9 mouse cellular contexts compared by ENCODE assay signal in the genomic region with DNA sequence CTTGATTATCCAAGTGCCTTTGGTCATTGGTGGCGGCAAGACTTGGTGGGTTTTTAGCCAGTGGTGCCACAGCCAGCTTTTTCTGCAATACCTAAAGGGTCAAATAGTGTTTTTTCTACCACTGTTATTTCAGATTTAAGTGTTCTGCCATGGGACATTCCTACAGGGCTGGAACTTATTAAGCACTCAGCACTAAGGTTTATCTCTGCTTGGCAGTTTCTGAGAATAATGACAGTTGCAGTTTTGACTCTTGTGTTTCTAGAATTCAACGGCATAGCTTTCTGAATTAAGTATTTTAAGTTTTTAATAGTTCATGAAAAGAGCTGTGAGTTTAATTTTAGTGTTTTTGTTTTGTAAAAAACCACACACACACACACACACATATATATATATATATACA. TPM values are rescaled to one million over a fixed set of nuclear protein-coding genes. Genes with fewer than 3 reads are reported as not detected.
DNase-seq lines count a peak whose midpoint lies in the region; ATAC-seq and TF ChIP-seq lines count a peak whose summit lies in the region.
"Had no signal": no experiment of that assay in that cellular context is flagged by ENCODE, and none has a peak within 500 bp of the region (broad histone marks: within the 10 kb centered on the region; RNA-seq: fewer than 3 reads in every experiment).

No protein-coding gene starts in this region.

- peaks cover 6% of the 10 kb centered on the region for H3K4me1 ChIP-seq in heart, embryonic 11.5 days (ENCODE audit: control insufficient read depth, insufficient read depth, low read length)
- peaks cover 14% of the 10 kb centered on the region for H3K4me1 ChIP-seq in bone marrow macrophage, adult 2 months (ENCODE audit: control insufficient read depth, insufficient read depth, low read length)
- H3K4me1 ChIP-seq in hindbrain, embryonic 11.5 days (replicated peaks; ENCODE audit: control insufficient read depth, insufficient read depth, low read length): no peaks in the 10 kb centered on the region

- H3K4me3 ChIP-seq in heart, embryonic 11.5 days (ENCODE audit: low read depth, low read length): peak overlapping the region; percentile 84
- peak overlapping the region; percentile 56 for H3K4me3 ChIP-seq in bone marrow macrophage, adult 2 months (ENCODE audit: insufficient read depth, low read length)
- no peak overlapping the region for H3K4me3 ChIP-seq in hindbrain, embryonic 11.5 days (ENCODE audit: low read depth, low read length)
- peak overlapping the region; percentile 67 for H3K4me3 ChIP-seq in macrophage (ENCODE audit: inconsistent target)

- TF ChIP-seq POLR2A in bone marrow macrophage, adult 2 months (IDR thresholded peaks at IDR 0.05; ENCODE audit: borderline replicate concordance, low read depth, low read length): no peak

- ATAC-seq in heart, embryonic 11.5 days (replicated peaks; ENCODE audit: insufficient number of reproducible peaks, low FRiP score, low TSS enrichment): no peak
- ATAC-seq in hindbrain, embryonic 11.5 days (ENCODE audit: low FRiP score): no peak

- H3K36me3 ChIP-seq in heart, embryonic 11.5 days (ENCODE audit: control insufficient read depth, insufficient read depth, low read length): no peaks in the 10 kb centered on the region
- no peaks in the 10 kb centered on the region for H3K36me3 ChIP-seq in hindbrain, embryonic 11.5 days (ENCODE audit: control insufficient read depth, insufficient read depth, low read length)
- no peaks in the 10 kb centered on the region for H3K36me3 ChIP-seq in macrophage (ENCODE audit: inconsistent target)

- DNase-seq in heart, postnatal 4 days: no peak
- no peak for DNase-seq in hindbrain, embryonic 11.5 days (ENCODE audit: low spot score)
- no peak for DNase-seq in thymus, postnatal 10 days (ENCODE audit: low spot score in 2 of 2)
- DNase-seq in adrenal gland, postnatal 10 days: no peak
- no peak for DNase-seq in thymus, postnatal 0 days (ENCODE audit: low spot score)
- DNase-seq: cerebellum, adult 2 months had no signal

- WGBS in heart, embryonic 11.5 days (ENCODE audit: insufficient replicate concordance): 72% methylated on average over 2 of the region's 2 CpGs
- 85% methylated on average over 2 of the region's 2 CpGs for WGBS in hindbrain, embryonic 11.5 days
- WGBS in macrophage (ENCODE audit: missing documents): 91% methylated on average over 2 of the region's 2 CpGs

- no peak for TF ChIP-seq CTCF in bone marrow macrophage, adult 2 months (IDR thresholded peaks at IDR 0.05; ENCODE audit: low read depth, low read length)

- H3K9ac ChIP-seq in heart, embryonic 11.5 days (ENCODE audit: low read depth, low read length): no peak overlapping the region
- H3K9ac ChIP-seq in hindbrain, embryonic 11.5 days (ENCODE audit: low read depth, low read length): no peak overlapping the region

- H3K27me3 ChIP-seq in heart, embryonic 11.5 days (ENCODE audit: control insufficient read depth, insufficient read depth, low read length): no peaks in the 10 kb centered on the region
- no peaks in the 10 kb centered on the region for H3K27me3 ChIP-seq in hindbrain, embryonic 11.5 days (ENCODE audit: control insufficient read depth, insufficient read depth, low read length)

- H3K79me2 ChIP-seq in macrophage (ENCODE audit: inconsistent target): peaks cover 38% of the 10 kb centered on the region

- peak overlapping the region; percentile 67 for H3K4me2 ChIP-seq in heart, embryonic 11.5 days
- peak overlapping the region; percentile 41 for H3K4me2 ChIP-seq in hindbrain, embryonic 11.5 days (replicated peaks; ENCODE audit: low read depth, low read length)

- no peak overlapping the region for H3K27ac ChIP-seq in heart, embryonic 11.5 days (ENCODE audit: low read depth, low read length)
- no peak overlapping the region for H3K27ac ChIP-seq in bone marrow macrophage, adult 2 months (ENCODE audit: insufficient read depth, low read depth, low read length)
- H3K27ac ChIP-seq in hindbrain, embryonic 11.5 days (ENCODE audit: low read depth, low read length): no peak overlapping the region
- H3K27ac ChIP-seq in macrophage: no peak overlapping the region

- no peaks in the 10 kb centered on the region for H3K9me3 ChIP-seq in heart, embryonic 11.5 days (replicated peaks; ENCODE audit: control insufficient read depth, low read length)
- H3K9me3 ChIP-seq in hindbrain, embryonic 11.5 days (ENCODE audit: control insufficient read depth, low read length): no peaks in the 10 kb centered on the region

RNA-seq across cellular contexts. Expression of a gene that starts 2.5 kb away (rescaled TPM):
- 3.9 and 4.2 TPM in 2 replicates for polyA plus RNA-seq in heart, embryonic 11.5 days (2014; fragmentation: Nextera tagmentation; extraction: Ambion mirVana)
- total RNA-seq in heart, postnatal 4 days (2021): 1 to 10 TPM; 7.8 to 8.0 TPM
- 24.0 and 24.5 TPM in 2 replicates for polyA plus RNA-seq in bone marrow macrophage, adult 2 months (2012; ENCODE audit: insufficient read depth, insufficient read length, missing spikeins)
- polyA plus RNA-seq in hindbrain, embryonic 11.5 days (2014; fragmentation: Nextera tagmentation; extraction: Ambion mirVana): 6.2 and 6.8 TPM in 2 replicates
- 100 to 1,000 TPM in 1 of 26 experiments, 10 to 100 TPM in 25; 11.9 to 109 (median 34.2) TPM for total RNA-seq in macrophage (2018; cell fraction: chromatin; rRNA removed)
- 10 to 100 TPM; 21.8 to 87.0 (median 38.0) TPM for total RNA-seq in macrophage (2018; cell fraction: cytosol; rRNA removed)
- total RNA-seq in macrophage (2018; cell fraction: nucleus; rRNA removed): 100 to 1,000 TPM in 6 of 26 experiments, 10 to 100 TPM in 20; 26.4 to 178 (median 65.8) TPM
- polyA plus RNA-seq in macrophage (2018): 17.1 to 24.5 TPM (median 20.0 TPM) in 3 replicates
- 10 to 100 TPM; 10.4 to 14.8 TPM for total RNA-seq in adrenal gland, postnatal 10 days (2021)
- 4.0 and 4.9 TPM in 2 replicates for polyA plus RNA-seq in thymus, postnatal 0 days (2015; fragmentation: Nextera tagmentation; extraction: Ambion mirVana)
